Mouse (Mus musculus) ES-Bruce4 (cell line): ENCODE measurements around the gene Sorbs2. TPM values are rescaled to one million over a fixed set of nuclear protein-coding genes. Genes with fewer than 3 reads are reported as not detected.

Source experiments
- H3K27ac ChIP-seq: 2 replicates; pipeline ENCODE4 v1.5.1; 2012; ENCODE audit warnings: low read length, inconsistent platforms; ENCODE audit not compliant: insufficient read depth
- H3K27me3 ChIP-seq: 2 replicates; pipeline ENCODE4 v1.6.1; 2012; ENCODE audit warnings: mild to moderate bottlenecking, low read length, inconsistent platforms; ENCODE audit not compliant: control insufficient read depth, poor library complexity, insufficient read depth, severe bottlenecking
- H3K36me3 ChIP-seq: 2 replicates; pipeline ENCODE4 v1.6.1; 2012; ENCODE audit warnings: inconsistent platforms, mild to moderate bottlenecking, low read length, moderate library complexity; ENCODE audit not compliant: control insufficient read depth, poor library complexity, insufficient read depth, severe bottlenecking
- H3K4me1 ChIP-seq: one replicate; pipeline ENCODE4 v1.8.1; 2011; ENCODE audit warnings: low read length; ENCODE audit not compliant: control insufficient read depth, insufficient read depth
- H3K4me3 ChIP-seq: 2 replicates; pipeline ENCODE4 v1.5.1; 2011; ENCODE audit warnings: low read depth, mild to moderate bottlenecking, low read length
- H3K9ac ChIP-seq: 2 replicates; pipeline ENCODE4 v1.6.1; 2012; ENCODE audit warnings: low read depth, mild to moderate bottlenecking, inconsistent platforms; ENCODE audit not compliant: poor library complexity, severe bottlenecking
- H3K9me3 ChIP-seq: replicated peaks from 2 replicates; pipeline ENCODE4 v1.6.1; 2012; ENCODE audit warnings: mild to moderate bottlenecking, low read length, inconsistent platforms; ENCODE audit not compliant: control insufficient read depth, poor library complexity, insufficient read depth, severe bottlenecking
- CTCF ChIP-seq: IDR thresholded peaks from one replicate; pipeline ENCODE4 v1.8.1; 2011; ENCODE audit warnings: low read depth, low read length
- EP300 ChIP-seq: IDR thresholded peaks from 2 replicates; pipeline ENCODE4 v1.6.1; 2011; ENCODE audit warnings: low read depth, low read length; ENCODE audit not compliant: insufficient read depth
- POLR2A ChIP-seq: IDR thresholded peaks from one replicate; pipeline ENCODE4 v1.8.1; 2011; ENCODE audit warnings: low read length; ENCODE audit not compliant: insufficient read depth
- polyA plus RNA-seq: library from polyadenylated mRNA; stranded (reverse); fragments of >200 nt; gene quantifications from 2 replicates; pipeline ENCODE4 v1.2.4, GENCODE M21; 2011; ENCODE audit warnings: low read depth; ENCODE audit not compliant: missing spikeins, insufficient read depth, insufficient read length

Sorbs2 gene
- polyA plus RNA-seq, 1 experiment, result 3.5 TPM

- H3K27me3 ChIP-seq, result no peaks in the 10 kb centered on the region; the same call in none of the 2 replicates
- no peaks in the 10 kb centered on the region for H3K9me3 ChIP-seq
- no peak overlapping the region for H3K9ac ChIP-seq
- H3K4me3 ChIP-seq, result no peak overlapping the region
- no peak overlapping the region for H3K27ac ChIP-seq
- no peaks in the 10 kb centered on the region for H3K4me1 ChIP-seq
- TF ChIP-seq POLR2A (no peak), CTCF (no peak), EP300 (no peak)
- H3K36me3 ChIP-seq, result no peaks in the 10 kb centered on the region
Measured at GRCm38 (mm10) chr8:45615551-45615950, 108.0 kb downstream of the Sorbs2 start.

- Histone ChIP-seq H3K9ac (no peak overlapping the region), H3K27me3 (no peaks in the 10 kb centered on the region; the same call in 1 of the 2 replicates), H3K4me3 (no peak overlapping the region), H3K9me3 (no peaks in the 10 kb centered on the region), H3K4me1 (no peaks in the 10 kb centered on the region), H3K27ac (no peak overlapping the region), H3K36me3 (no peaks in the 10 kb centered on the region)
- TF ChIP-seq EP300 (no peak), CTCF (no peak), POLR2A (no peak)
Measured at GRCm38 (mm10) chr8:45621576-45622178, 114.1 kb downstream of the Sorbs2 start.

- TF ChIP-seq EP300 (no peak), CTCF (no peak)
- no peaks in the 10 kb centered on the region for H3K9me3 ChIP-seq
- H3K36me3 ChIP-seq, result no peaks in the 10 kb centered on the region
- peaks cover 2% of the 10 kb centered on the region; the same call in 1 of the 2 replicates for H3K27me3 ChIP-seq
- H3K9ac ChIP-seq, result no peak overlapping the region
- H3K27ac ChIP-seq, result no peak overlapping the region
- H3K4me3 ChIP-seq, result no peak overlapping the region
- no peaks in the 10 kb centered on the region for H3K4me1 ChIP-seq
Measured at GRCm38 (mm10) chr8:45626406-45626805, 118.8 kb downstream of the Sorbs2 start.

- no peaks in the 10 kb centered on the region for H3K36me3 ChIP-seq
- H3K27me3 ChIP-seq, result peaks cover 2% of the 10 kb centered on the region; the same call in 1 of the 2 replicates
- TF ChIP-seq POLR2A, result no peak
- peak overlapping the region; percentile 77 for H3K4me3 ChIP-seq
- 0 out of 2 replicates have a peak overlapping the region, but pooled peaks have one; percentile 28 for H3K9ac ChIP-seq
- H3K4me1 ChIP-seq, result no peaks in the 10 kb centered on the region
- no peak overlapping the region for H3K27ac ChIP-seq
- no peaks in the 10 kb centered on the region for H3K9me3 ChIP-seq
Measured at GRCm38 (mm10) chr8:45627246-45628241, 120.0 kb downstream of the Sorbs2 start.

- no peak overlapping the region for H3K9ac ChIP-seq
- H3K36me3 ChIP-seq, result no peaks in the 10 kb centered on the region
- H3K27ac ChIP-seq, result no peak overlapping the region
- no peak overlapping the region for H3K4me3 ChIP-seq
- no peaks in the 10 kb centered on the region for H3K9me3 ChIP-seq
- no peak for TF ChIP-seq POLR2A
- no peak for TF ChIP-seq EP300
- TF ChIP-seq CTCF, result no peak
- no peaks in the 10 kb centered on the region for H3K4me1 ChIP-seq
- peaks cover 2% of the 10 kb centered on the region; the same call in 1 of the 2 replicates for H3K27me3 ChIP-seq
Measured at GRCm38 (mm10) chr8:45628421-45629065, 121.0 kb downstream of the Sorbs2 start.

- H3K9me3 ChIP-seq, result no peaks in the 10 kb centered on the region
- H3K4me1 ChIP-seq, result no peaks in the 10 kb centered on the region
- no peaks in the 10 kb centered on the region for H3K36me3 ChIP-seq
- H3K27me3 ChIP-seq, result peaks cover 2% of the 10 kb centered on the region; the same call in 1 of the 2 replicates
- H3K4me3 ChIP-seq, result no peak overlapping the region
- no peak overlapping the region for H3K9ac ChIP-seq
- TF ChIP-seq CTCF (no peak), EP300 (no peak)
- no peak overlapping the region for H3K27ac ChIP-seq
Measured at GRCm38 (mm10) chr8:45629066-45629430, 121.5 kb downstream of the Sorbs2 start.
